Mouse (Mus musculus): ENCODE data around the gene Vps52. TPM values are rescaled to one million over a fixed set of nuclear protein-coding genes. Genes with fewer than 3 reads are reported as not detected.
A peak's percentile ranks its signal among the peaks of the same experiment; 100 is the strongest.

The Vps52 gene
- total and polyA plus RNA-seq, 3 experiments: 34.3 to 73.6 (median 39.9) TPM

- Histone ChIP-seq H3K27me3 (replicated peaks) (no peaks in the 10 kb centered on the region), H3K4me2 (ENCODE audit: insufficient read depth, low read depth, poor library complexity, severe bottlenecking) (peak overlapping the region; percentile 83), H3K36me3 (replicated peaks in 1 of 2; ENCODE audit: control insufficient read depth in 1 of 2, insufficient read depth in 1 of 2, low read length in 1 of 2) (peaks cover 40 to 42% of the 10 kb centered on the region in 2 experiments), H3K9me3 (replicated peaks; ENCODE audit: low read length) (no peaks in the 10 kb centered on the region), H3K27ac (ENCODE audit: insufficient read depth, low read depth) (peak overlapping the region; percentile 36; the same call in 1 of the 2 replicates), H3K4me1 (ENCODE audit: control insufficient read depth in 1 of 2, insufficient read depth in 2 of 2) (peaks cover 5 to 37% of the 10 kb centered on the region in 2 experiments; a peak in 3 of 4 replicates), H3K79me2 (replicated peaks; ENCODE audit: control insufficient read depth, extremely low read depth, insufficient read depth, poor library complexity, severe bottlenecking) (peaks cover 12% of the 10 kb centered on the region; the same call in 1 of the 2 replicates), H3K4me3 (replicated peaks in 1 of 3; ENCODE audit: low read depth in 2 of 3, low read length in 2 of 3, poor library complexity in 1 of 3) (peak overlapping the region; percentile 72 to 90 (median 89)), H3K9ac (ENCODE audit: insufficient read depth, low read depth) (peak overlapping the region; percentile 80)
- DNase-seq (ENCODE audit: extremely low read depth): peak; percentile 68
- in situ Hi-C loops (cut with MboI; ENCODE audit: low pct_ligation_motif_present, low pct_unique_long_range_greater_than_20kb, low sequenced_read_pairs) (no loop called here), dilution Hi-C loops (cut with MboI; ENCODE audit: extremely low pct_ligation_motif_present, extremely low pct_unique_long_range_greater_than_20kb, low sequenced_read_pairs) (no loop called here)
- TF ChIP-seq SIN3A (IDR thresholded peaks at IDR 0.05; ENCODE audit: low read length): no peak
- no peak for TF ChIP-seq ZC3H11A (IDR thresholded peaks at IDR 0.05; ENCODE audit: low read depth, low read length)
- no peak for TF ChIP-seq POLR2AphosphoS2 (IDR thresholded peaks at IDR 0.05; ENCODE audit: low read depth, low read length)
- no peak for TF ChIP-seq MAZ (IDR thresholded peaks at IDR 0.05; ENCODE audit: low read depth, low read length)
- TF ChIP-seq ZNF384 (IDR thresholded peaks at IDR 0.05; ENCODE audit: low read depth, low read length): peak; percentile 79
- no peak for TF ChIP-seq CHD1 (IDR thresholded peaks at IDR 0.05; ENCODE audit: low read depth, low read length)
- TF ChIP-seq UBTF (IDR thresholded peaks at IDR 0.05; ENCODE audit: low read depth, low read length): no peak
- TF ChIP-seq POLR2A (IDR thresholded peaks at IDR 0.05; ENCODE audit: low read depth, low read length): no peak
- peak; percentile 4; the same call in 1 of the 2 replicates for TF ChIP-seq RAD21 (IDR thresholded peaks at IDR 0.05; ENCODE audit: low read depth, low read length)
- TF ChIP-seq TBP (conservative IDR thresholded peaks at IDR 0.05; ENCODE audit: low read depth, low read length): 0 out of 2 replicates have a peak, but pooled peaks have one; percentile 29
- peak; percentile 28 for TF ChIP-seq SMC3 (IDR thresholded peaks at IDR 0.05; ENCODE audit: low read depth, low read length)
- no peak for TF ChIP-seq ETS1 (conservative IDR thresholded peaks at IDR 0.05; ENCODE audit: low read depth, low read length)
- TF ChIP-seq MAFK (IDR thresholded peaks at IDR 0.05; ENCODE audit: insufficient replicate concordance, low read length): no peak
- no peak for TF ChIP-seq ELF1 (IDR thresholded peaks at IDR 0.05; ENCODE audit: low read depth, low read length)
- peak; percentile 64; the same call in 1 of the 2 replicates for TF ChIP-seq MYC (IDR thresholded peaks at IDR 0.05; ENCODE audit: low read depth, low read length)
- TF ChIP-seq KAT2A (IDR thresholded peaks at IDR 0.05; ENCODE audit: insufficient replicate concordance, low read length): no peak
- peak in 1 of 2 experiments; percentile 78; a peak in 2 of 4 replicates for TF ChIP-seq CTCF (conservative IDR thresholded peaks at IDR 0.05 in 1 of 2, IDR thresholded peaks at IDR 0.05 in 1 of 2; ENCODE audit: low read depth in 2 of 2, low read length in 2 of 2)
- TF ChIP-seq EP300 (IDR thresholded peaks at IDR 0.05; ENCODE audit: low read length): no peak
- no peak for TF ChIP-seq E2F4 (IDR thresholded peaks at IDR 0.05; ENCODE audit: insufficient replicate concordance, low read depth, low read length)
Observed at GRCm38 (mm10) chr17:33910346-33911051, 45.1 kb upstream of the Vps52 start.

Measured in CH12.LX (cell line).